Mouse (Mus musculus) MEL (cell line): ENCODE data around the gene Sost. TPM values are rescaled to one million over a fixed set of nuclear protein-coding genes. Genes with fewer than 3 reads are reported as not detected.

Experiments
- DNase-seq: peaks from one replicate; pipeline ENCODE4 v3.0.0; 2011; ENCODE audit warnings: low read depth, low spot score
- H3K27ac ChIP-seq: 2 replicates; pipeline ENCODE4 v1.5.1; 2012; ENCODE audit warnings: low read depth, mild to moderate bottlenecking, control low read depth, low read length, moderate library complexity; ENCODE audit not compliant: control insufficient read depth
- H3K27me3 ChIP-seq, 2 experiments: fragments of 150-350 bp in 1 of 2; sonication (generic) in 1 of 2; 2 replicates each; pipeline ENCODE4 v1.6.1; 2012; ENCODE audit warnings: low read length in 2 of 2, mild to moderate bottlenecking in 2 of 2, improper control_type of control experiment in 1 of 2, moderate library complexity in 1 of 2; ENCODE audit not compliant: insufficient read depth in 2 of 2, control insufficient read depth in 1 of 2
- H3K36me3 ChIP-seq, 2 experiments: 2 replicates each; pipeline ENCODE4 v1.6.1; 2012 to 2014; ENCODE audit warnings: low read length in 2 of 2, improper control_type of control experiment in 1 of 2, inconsistent platforms in 1 of 2, mild to moderate bottlenecking in 1 of 2; ENCODE audit not compliant: insufficient read depth in 2 of 2, control insufficient read depth in 1 of 2
- H3K4me1 ChIP-seq, 2 experiments: fragments of 150-350 bp in 1 of 2; sonication (generic) in 1 of 2; 2 replicates each; pipeline ENCODE4 v1.6.1; 2012; ENCODE audit warnings: low read length in 2 of 2, improper control_type of control experiment in 1 of 2, mild to moderate bottlenecking in 1 of 2; ENCODE audit not compliant: insufficient read depth in 2 of 2, control insufficient read depth in 1 of 2
- H3K4me3 ChIP-seq, 2 experiments: fragments of 150-350 bp in 1 of 2; sonication (generic) in 1 of 2; 2 replicates each; pipeline ENCODE4 v1.5.1; 2012; ENCODE audit warnings: low read depth in 2 of 2, low read length in 2 of 2, mild to moderate bottlenecking in 2 of 2, moderate library complexity in 2 of 2, control low read depth in 1 of 2, improper control_type of control experiment in 1 of 2; ENCODE audit not compliant: control insufficient read depth in 1 of 2, insufficient read depth in 1 of 2
- H3K79me2 ChIP-seq: 2 replicates; pipeline ENCODE4 v1.6.1; 2012; ENCODE audit warnings: mild to moderate bottlenecking, low read length, moderate library complexity; ENCODE audit not compliant: control insufficient read depth, poor library complexity, insufficient read depth
- H3K9ac ChIP-seq: 2 replicates; pipeline ENCODE4 v1.6.1; 2012; ENCODE audit warnings: low read depth, mild to moderate bottlenecking, control low read depth, low read length, moderate library complexity; ENCODE audit not compliant: control insufficient read depth, poor library complexity, severe bottlenecking
- H3K9me3 ChIP-seq: fragments of 150-350 bp; sonication (generic); replicated peaks from 2 replicates; pipeline ENCODE4 v1.6.1; 2012; ENCODE audit warnings: mild to moderate bottlenecking, low read length, improper control_type of control experiment, moderate library complexity; ENCODE audit not compliant: insufficient read depth
- BHLHE40 ChIP-seq: IDR thresholded peaks from 2 replicates; pipeline ENCODE4 v1.6.1; 2012; ENCODE audit warnings: low read depth, mild to moderate bottlenecking, inconsistent platforms, low read length, improper control_type of control experiment, borderline replicate concordance
- CHD2 ChIP-seq: IDR thresholded peaks from 2 replicates; pipeline ENCODE4 v1.6.1; 2011; ENCODE audit warnings: low read length, improper control_type of control experiment
- CTCF ChIP-seq, 3 experiments: IDR thresholded peaks in 2 of 3; conservative IDR thresholded peaks in 1 of 3; 2 replicates each; pipeline ENCODE4 v1.5.1; 2011 to 2012; ENCODE audit warnings: low read length in 3 of 3, low read depth in 2 of 3, mild to moderate bottlenecking in 2 of 3, improper control_type of control experiment in 1 of 3, inconsistent platforms in 1 of 3, mixed read lengths in 1 of 3, moderate library complexity in 1 of 3; ENCODE audit not compliant: control insufficient read depth in 1 of 3, insufficient read depth in 1 of 3, poor library complexity in 1 of 3, severe bottlenecking in 1 of 3
- E2F4 ChIP-seq: IDR thresholded peaks from 2 replicates; pipeline ENCODE4 v1.6.1; 2011; ENCODE audit warnings: low read depth, low read length, improper control_type of control experiment, borderline replicate concordance
- ELF1 ChIP-seq: IDR thresholded peaks from 2 replicates; pipeline ENCODE4 v1.6.1; 2014; ENCODE audit warnings: low read depth, mild to moderate bottlenecking, inconsistent platforms, low read length, improper control_type of control experiment, moderate library complexity
- EP300 ChIP-seq, 2 experiments: IDR thresholded peaks; 2 replicates each; pipeline ENCODE4 v1.6.1; 2011; ENCODE audit warnings: improper control_type of control experiment in 2 of 2, low read length in 2 of 2, low read depth in 1 of 2, mild to moderate bottlenecking in 1 of 2
- ETS1 ChIP-seq: IDR thresholded peaks from 2 replicates; pipeline ENCODE4 v1.6.1; 2012; ENCODE audit warnings: low read depth, mild to moderate bottlenecking, inconsistent platforms, low read length, improper control_type of control experiment, moderate library complexity
- GATA1 ChIP-seq: IDR thresholded peaks from 2 replicates; pipeline ENCODE4 v1.6.1; 2011; ENCODE audit warnings: low read depth, low read length, improper control_type of control experiment
- HCFC1 ChIP-seq: IDR thresholded peaks from 2 replicates; pipeline ENCODE4 v1.6.1; 2012; ENCODE audit warnings: low read depth, mild to moderate bottlenecking, inconsistent platforms, low read length, improper control_type of control experiment, moderate library complexity
- KAT2A ChIP-seq: conservative IDR thresholded peaks from 2 replicates; pipeline ENCODE4 v1.6.1; 2012; ENCODE audit warnings: low read depth, low read length, improper control_type of control experiment, inconsistent platforms
- MAFK ChIP-seq: IDR thresholded peaks from 2 replicates; pipeline ENCODE4 v1.6.1; 2011; ENCODE audit warnings: low read depth, mild to moderate bottlenecking, low read length, improper control_type of control experiment, borderline replicate concordance
- MAX ChIP-seq: IDR thresholded peaks from 2 replicates; pipeline ENCODE4 v1.6.1; 2011; ENCODE audit warnings: low read length, improper control_type of control experiment
- MAZ ChIP-seq: IDR thresholded peaks from 2 replicates; pipeline ENCODE4 v1.6.1; 2012; ENCODE audit warnings: low read depth, mild to moderate bottlenecking, inconsistent platforms, low read length, improper control_type of control experiment
- MEF2A ChIP-seq: IDR thresholded peaks from 2 replicates; pipeline ENCODE4 v1.6.1; 2014; ENCODE audit warnings: low read depth, mild to moderate bottlenecking, inconsistent platforms, low read length, improper control_type of control experiment; ENCODE audit not compliant: poor library complexity, insufficient replicate concordance, severe bottlenecking; ENCODE audit errors: extremely low read depth
- MXI1 ChIP-seq: IDR thresholded peaks from 2 replicates; pipeline ENCODE4 v1.6.1; 2011; ENCODE audit warnings: mild to moderate bottlenecking, low read depth, low read length, improper control_type of control experiment
- MYB ChIP-seq: IDR thresholded peaks from 2 replicates; pipeline ENCODE4 v1.6.1; 2011; ENCODE audit warnings: mild to moderate bottlenecking, low read depth, low read length, improper control_type of control experiment
- MYC ChIP-seq: IDR thresholded peaks from 2 replicates; pipeline ENCODE4 v1.6.1; 2011; ENCODE audit warnings: low read depth, mild to moderate bottlenecking, low read length, improper control_type of control experiment, moderate library complexity
- NELFE ChIP-seq: IDR thresholded peaks from 2 replicates; pipeline ENCODE4 v1.6.1; 2011; ENCODE audit warnings: low read depth, low read length, improper control_type of control experiment
- NRF1 ChIP-seq: IDR thresholded peaks from 2 replicates; pipeline ENCODE4 v1.6.1; 2014; ENCODE audit warnings: low read depth, mild to moderate bottlenecking, inconsistent platforms, low read length, improper control_type of control experiment, moderate library complexity; ENCODE audit not compliant: poor library complexity, insufficient read depth, severe bottlenecking
- RAD21 ChIP-seq: IDR thresholded peaks from 2 replicates; pipeline ENCODE4 v1.6.1; 2011; ENCODE audit warnings: mild to moderate bottlenecking, low read depth, low read length, improper control_type of control experiment
- RCOR1 ChIP-seq: IDR thresholded peaks from 2 replicates; pipeline ENCODE4 v1.6.1; 2012; ENCODE audit warnings: low read depth, mild to moderate bottlenecking, inconsistent platforms, low read length, improper control_type of control experiment
- SIN3A ChIP-seq: IDR thresholded peaks from 2 replicates; pipeline ENCODE4 v1.6.1; 2012; ENCODE audit warnings: low read length, improper control_type of control experiment, inconsistent platforms
- SMC3 ChIP-seq: IDR thresholded peaks from 2 replicates; pipeline ENCODE4 v1.6.1; 2011; ENCODE audit warnings: low read depth, low read length, improper control_type of control experiment
- TAL1 ChIP-seq: IDR thresholded peaks from 2 replicates; pipeline ENCODE4 v1.6.1; 2012; ENCODE audit warnings: mild to moderate bottlenecking, inconsistent platforms, low read length, moderate library complexity, mixed read lengths
- TBP ChIP-seq: IDR thresholded peaks from 2 replicates; pipeline ENCODE4 v1.8.0; 2011; ENCODE audit warnings: low read depth, low read length, improper control_type of control experiment
- TCF12 ChIP-seq: IDR thresholded peaks from 2 replicates; pipeline ENCODE4 v1.6.1; 2014; ENCODE audit warnings: low read depth, mild to moderate bottlenecking, inconsistent platforms, low read length, improper control_type of control experiment, moderate library complexity
- UBTF ChIP-seq: IDR thresholded peaks from 2 replicates; pipeline ENCODE4 v1.6.1; 2012; ENCODE audit warnings: low read depth, mild to moderate bottlenecking, inconsistent platforms, low read length, improper control_type of control experiment, moderate library complexity, borderline replicate concordance; ENCODE audit not compliant: insufficient read depth
- USF1 ChIP-seq: IDR thresholded peaks from 2 replicates; pipeline ENCODE4 v1.6.1; 2014; ENCODE audit warnings: low read depth, mild to moderate bottlenecking, inconsistent platforms, low read length, improper control_type of control experiment, moderate library complexity
- USF2 ChIP-seq, 2 experiments: IDR thresholded peaks; 2 replicates each; pipeline ENCODE4 v1.6.1; 2011 to 2012; ENCODE audit warnings: improper control_type of control experiment in 2 of 2, low read length in 2 of 2, borderline replicate concordance in 1 of 2, inconsistent platforms in 1 of 2, low read depth in 1 of 2, mild to moderate bottlenecking in 1 of 2; ENCODE audit not compliant: insufficient read depth in 1 of 2
- ZC3H11A ChIP-seq: IDR thresholded peaks from 2 replicates; pipeline ENCODE4 v1.6.1; 2012; ENCODE audit warnings: low read depth, mild to moderate bottlenecking, inconsistent platforms, low read length, improper control_type of control experiment
- ZKSCAN1 ChIP-seq: IDR thresholded peaks from 2 replicates; pipeline ENCODE4 v1.6.1; 2012; ENCODE audit warnings: low read depth, mild to moderate bottlenecking, inconsistent platforms, low read length, improper control_type of control experiment, moderate library complexity
- polyA plus RNA-seq, 2 experiments: library from polyadenylated mRNA; stranded (reverse) in 1 of 2; unstranded in 1 of 2; fragments of >175 nt in 1 of 2; fragments of >200 nt in 1 of 2; gene quantifications; 2 replicates each; pipeline versions ENCODE4 v1.2.1 to v1.2.4; 2012; ENCODE audit warnings: low replicate concordance in 2 of 2, low read depth in 1 of 2; ENCODE audit not compliant: insufficient read length in 2 of 2, insufficient read depth in 1 of 2, missing spikeins in 1 of 2
- total RNA-seq: library from RNA; depleted of rRNA; stranded (reverse); fragments of 300-350 nt; gene quantifications from 2 replicates; pipeline ENCODE4 v1.2.3, GENCODE M21; 2012

The Sost gene
- total and polyA plus RNA-seq, 3 experiments = not detected

DNA sequence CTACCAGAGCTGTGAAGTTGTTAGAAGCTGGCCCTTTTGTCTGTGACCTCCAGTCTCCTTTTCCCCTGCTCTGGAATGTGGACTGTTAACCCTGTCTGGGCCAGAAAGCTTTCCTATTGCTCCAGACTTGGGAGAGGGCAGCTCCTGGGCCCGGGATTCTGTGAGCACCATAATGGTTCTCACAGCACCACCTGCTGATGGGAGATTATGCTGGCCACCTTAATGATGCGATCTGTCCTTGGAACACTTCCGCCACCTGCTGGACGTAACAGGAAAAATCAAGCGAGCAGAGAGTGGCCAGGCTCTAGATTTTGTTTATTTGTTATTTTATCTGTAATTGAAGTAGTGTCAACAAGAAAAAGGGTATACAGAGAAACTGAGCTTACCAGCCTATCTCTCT is 2.0 kb upstream of the Sost start (continued):
- TF ChIP-seq RCOR1 = no peak

DNA sequence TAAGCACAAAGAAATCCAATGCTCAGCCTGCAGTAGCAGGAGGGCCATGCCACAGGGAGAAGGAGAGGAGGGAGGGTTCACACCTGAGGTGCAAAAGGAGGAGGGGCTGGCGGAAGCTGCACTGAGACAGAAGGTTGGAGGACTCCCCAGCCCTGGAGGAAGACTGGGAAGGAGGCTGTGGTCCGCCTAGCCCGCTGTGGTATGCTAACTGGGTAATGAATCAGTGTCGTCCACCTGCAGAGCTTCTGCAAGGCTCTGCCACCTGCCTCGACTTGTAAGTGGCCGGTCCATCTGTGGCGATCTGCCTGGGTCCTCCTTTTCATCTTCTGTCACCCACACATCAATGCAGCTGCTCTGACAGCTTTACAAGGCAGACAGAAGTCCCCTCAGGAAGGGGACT is 1.5 kb upstream of the Sost start:
- no peaks in the 10 kb centered on the region for H3K27me3 ChIP-seq

DNA sequence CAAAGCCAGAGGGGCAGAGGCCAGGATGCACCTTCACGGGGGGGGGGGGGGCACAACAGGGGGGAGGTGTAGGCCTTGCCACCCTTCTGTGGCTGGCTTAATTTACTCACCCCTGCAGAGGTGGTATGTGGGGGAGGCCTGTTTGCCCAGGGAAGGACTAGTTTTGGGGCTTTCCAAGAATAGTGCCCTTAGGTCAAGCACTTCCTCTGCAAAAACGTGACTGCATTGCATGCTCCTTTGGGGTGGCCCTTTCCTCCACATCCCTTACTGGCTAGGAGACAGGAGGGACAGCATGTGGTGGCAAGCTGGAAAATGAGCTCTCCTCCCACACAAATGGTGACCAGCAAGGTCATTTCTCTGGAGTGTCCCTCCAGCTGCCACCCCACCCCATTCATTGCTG is 1.3 kb downstream of the Sost start:
- Histone ChIP-seq H3K4me3 (no peak overlapping the region), H3K9me3 (no peaks in the 10 kb centered on the region), H3K9ac (no peak overlapping the region), H3K79me2 (no peaks in the 10 kb centered on the region), H3K27ac (no peak overlapping the region), H3K4me1 (no peaks in the 10 kb centered on the region), H3K27me3 (peaks cover 3 to 8% of the 10 kb centered on the region in 2 experiments), H3K36me3 (no peaks in the 10 kb centered on the region)
- TF ChIP-seq BHLHE40 (no peak), MYC (no peak), CTCF (IDR thresholded peaks at IDR 0.05 in 2 of 3, conservative IDR thresholded peaks at IDR 0.05 in 1 of 3; ENCODE audit: control insufficient read depth in 1 of 3, insufficient read depth in 1 of 3, low read depth in 2 of 3, low read length in 3 of 3, poor library complexity in 1 of 3, severe bottlenecking in 1 of 3) (no peak), ELF1 (no peak), ETS1 (no peak), ZKSCAN1 (no peak), CHD2 (no peak), USF2 (IDR thresholded peaks at IDR 0.05; ENCODE audit: borderline replicate concordance in 1 of 2, insufficient read depth in 1 of 2, low read depth in 1 of 2, low read length in 2 of 2) (no peak), EP300 (IDR thresholded peaks at IDR 0.05; ENCODE audit: low read depth in 1 of 2, low read length in 2 of 2) (no peak), ZC3H11A (no peak), E2F4 (no peak), RAD21 (no peak), HCFC1 (no peak), SIN3A (no peak), MAZ (no peak), SMC3 (no peak), NELFE (no peak), NRF1 (no peak), TCF12 (no peak), MYB (no peak)
- no peak for DNase-seq

More for the DNA sequence above, 1.5 kb upstream of the Sost start:
- no peaks in the 10 kb centered on the region for H3K36me3 ChIP-seq
- no peak overlapping the region for H3K27ac ChIP-seq
- no peak for DNase-seq
- no peaks in the 10 kb centered on the region for H3K9me3 ChIP-seq
- no peak overlapping the region for H3K4me3 ChIP-seq
- H3K4me1 ChIP-seq = no peaks in the 10 kb centered on the region
- no peaks in the 10 kb centered on the region for H3K79me2 ChIP-seq
- TF ChIP-seq UBTF (no peak), USF1 (no peak), MAX (no peak), NELFE (no peak), CHD2 (no peak), TBP (no peak), MAFK (no peak), NRF1 (no peak), USF2 (IDR thresholded peaks at IDR 0.05; ENCODE audit: borderline replicate concordance in 1 of 2, insufficient read depth in 1 of 2, low read depth in 1 of 2, low read length in 2 of 2) (no peak), BHLHE40 (no peak), TAL1 (no peak), MEF2A (no peak), MXI1 (no peak), KAT2A (no peak), CTCF (IDR thresholded peaks at IDR 0.05 in 2 of 3, conservative IDR thresholded peaks at IDR 0.05 in 1 of 3; ENCODE audit: control insufficient read depth in 1 of 3, insufficient read depth in 1 of 3, low read depth in 2 of 3, low read length in 3 of 3, poor library complexity in 1 of 3, severe bottlenecking in 1 of 3) (no peak), MYB (no peak), TCF12 (no peak), GATA1 (no peak)
- H3K9ac ChIP-seq = no peak overlapping the region
